Mouse (Mus musculus): Measurements from ENCODE around the gene Ctcf.

DNA sequence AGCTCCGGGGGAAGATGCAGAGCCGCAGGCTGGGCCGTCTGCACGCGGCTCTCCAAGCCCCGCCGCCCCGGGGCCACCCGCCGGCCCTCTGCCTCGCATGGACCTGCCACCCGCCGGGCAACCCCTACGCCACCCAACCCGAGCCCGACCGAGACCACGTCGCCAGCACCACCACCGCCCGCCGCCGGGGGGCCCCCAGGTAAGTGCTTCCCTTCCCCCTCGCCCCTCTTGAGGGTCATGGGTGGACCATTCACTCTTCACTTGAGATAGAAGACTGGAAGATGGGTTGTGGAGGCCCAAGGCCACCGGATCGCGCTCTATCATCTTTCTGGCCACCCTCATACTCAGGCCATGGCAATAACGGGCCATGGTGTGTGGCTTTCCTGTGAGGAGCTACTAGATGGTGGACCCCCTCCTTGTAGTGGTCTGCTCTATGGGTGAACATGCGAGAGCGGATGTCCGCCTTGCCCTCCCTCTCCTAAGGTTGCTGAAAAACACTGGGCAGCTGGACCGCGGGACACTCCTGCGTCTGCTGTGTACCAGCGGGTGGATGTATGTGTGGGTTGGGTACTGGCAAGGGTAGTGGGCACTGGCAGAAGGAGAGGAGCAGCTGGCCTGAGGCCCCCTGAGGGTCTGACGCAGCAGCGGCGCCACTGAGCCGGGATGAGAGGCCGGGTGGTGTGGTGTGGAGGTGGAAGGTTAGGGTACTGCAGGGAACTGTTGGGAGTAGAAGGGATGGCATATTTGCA lies 57.9 kb downstream of the Ctcf start:
- TF ChIP-seq CTCF (IDR thresholded peaks at IDR 0.05; ENCODE audit: low read depth, low read length) (no peak), POLR2A (IDR thresholded peaks at IDR 0.05; ENCODE audit: extremely low read depth, insufficient read depth, low read length) (no peak)
